Mouse (Mus musculus): Measurements from ENCODE around the gene AA467197. TPM values are rescaled to one million over a fixed set of nuclear protein-coding genes. Genes with fewer than 3 reads are reported as not detected.
A peak's percentile ranks its signal among the peaks of the same experiment; 100 is the strongest.

Gene AA467197
- total RNA-seq, 2 experiments from 2014 or later = not detected

DNA sequence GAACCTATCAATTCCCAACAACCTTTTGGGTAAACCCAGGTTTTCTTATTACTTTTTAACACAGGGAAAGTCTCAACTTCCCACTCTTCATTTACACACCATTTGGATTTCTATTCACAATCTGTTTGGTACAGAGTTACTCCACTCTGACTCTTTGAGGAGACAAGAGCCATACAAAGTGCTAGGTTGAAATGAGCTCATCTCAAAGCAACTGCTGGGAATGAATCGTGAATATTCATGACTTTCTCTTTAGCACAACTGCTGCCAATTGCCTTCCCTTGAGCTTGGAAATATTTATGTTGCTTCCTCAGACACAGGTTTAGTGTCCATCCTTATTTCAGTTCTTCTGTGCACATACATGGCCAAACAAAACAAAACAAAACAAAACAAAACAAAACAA is 46.9 kb downstream of the AA467197 start:
- intact Hi-C loops (cut with DNase I) = no loop called here

DNA sequence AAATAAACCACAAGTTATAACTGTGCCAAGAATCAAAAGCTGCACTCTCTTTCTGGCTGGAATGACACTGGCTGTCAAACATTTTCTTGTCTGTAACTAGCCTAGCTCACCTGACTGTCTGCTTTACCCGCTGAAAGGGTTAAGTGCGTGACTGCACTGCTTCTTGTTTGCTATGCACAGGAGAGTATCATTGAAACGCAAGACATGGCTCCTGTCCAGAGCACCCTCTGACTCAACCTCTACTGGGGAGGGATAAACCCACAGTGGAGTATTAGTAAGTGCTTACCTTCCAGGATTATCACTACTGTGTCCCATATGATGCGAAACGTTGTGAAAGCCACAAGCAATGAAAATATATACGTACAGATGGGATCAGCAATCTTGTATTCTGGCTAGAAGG is 49.9 kb downstream of the AA467197 start:
- no peak for DNase-seq (ENCODE audit: low spot score in 2 of 2)
- intact Hi-C loops (cut with DNase I) = no loop called here

More for the DNA sequence above, 46.9 kb downstream of the AA467197 start:
- peak in 1 of 2 experiments; percentile 64 for DNase-seq (ENCODE audit: low spot score in 2 of 2)

Small RNAs within 50 kb of the gene (microRNA-seq; reads per million reads assigned to microRNA genes)
- gene Mir147 = 2.5 to 2.7 reads per million in 2 experiments

Other genes starting within 250 kb of the AA467197 start
- gene Slc28a2, start 210.5 kb upstream of the AA467197 start, total RNA-seq (2021) = not detected
- gene Gm14085, start 152.0 kb upstream of the AA467197 start, total RNA-seq (2021) = under 1 TPM in 1 of 2 experiments, not detected in 1; 0.09 TPM
- 10 to 100 TPM; 53.7 to 55.2 TPM for gene Gatm, start 25.7 kb upstream of the AA467197 start, total RNA-seq (2021)
- gene Slc30a4, start 65.7 kb downstream of the AA467197 start, total RNA-seq (2021) = 10 to 100 TPM; 45.9 to 48.6 TPM
- gene Bloc1s6, start 101.5 kb downstream of the AA467197 start, total RNA-seq (2021) = 10 to 100 TPM; 26.1 to 35.3 TPM
- gene Sqor, start 128.3 kb downstream of the AA467197 start, total RNA-seq (2021) = 1 to 10 TPM; 4.1 to 5.5 TPM